Mouse (Mus musculus): ENCODE data around the gene Gtpbp1. TPM values are rescaled to one million over a fixed set of nuclear protein-coding genes. Genes with fewer than 3 reads are reported as not detected.

Gtpbp1 gene
- polyA plus RNA-seq, 1 experiment from 2014 or later = 44.0 TPM

DNA sequence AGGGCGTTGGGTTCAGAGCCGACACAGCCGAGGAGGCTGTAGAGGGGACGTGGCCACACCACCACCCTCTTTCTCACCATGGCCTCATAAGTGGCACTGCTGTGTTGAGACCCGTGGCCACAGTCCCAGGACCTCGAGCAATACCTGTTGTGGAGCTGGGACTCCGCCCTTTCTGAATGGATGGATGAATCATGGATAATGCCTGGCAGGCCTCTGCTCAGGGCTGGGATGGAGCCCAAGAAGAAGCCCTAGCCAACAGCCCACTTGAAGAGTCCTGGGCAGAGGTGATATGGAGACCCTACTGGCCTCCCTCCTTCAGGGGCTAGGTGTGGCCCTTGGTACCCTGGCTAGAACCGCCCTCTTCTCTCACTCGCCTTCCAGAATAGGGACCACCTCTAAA is 72.4 kb downstream of the Gtpbp1 start:
- H3K4me1 ChIP-seq = peaks cover 27% of the 10 kb centered on the region
- no peaks in the 10 kb centered on the region for H3K9me3 ChIP-seq (replicated peaks)
- 92% methylated on average over 9 of the region's 9 CpGs for WGBS
- no peak overlapping the region for H3K9ac ChIP-seq (replicated peaks)
- H3K4me2 ChIP-seq = no peak overlapping the region
- H3K36me3 ChIP-seq = peaks cover 25% of the 10 kb centered on the region
- no peaks in the 10 kb centered on the region for H3K27me3 ChIP-seq (replicated peaks)
- no peak overlapping the region for H3K27ac ChIP-seq (replicated peaks)
- no peak overlapping the region for H3K4me3 ChIP-seq (replicated peaks)
- no peak for ATAC-seq (ENCODE audit: low FRiP score)

GRCm38 (mm10) chr15:79763601-79764246 is 73.1 kb downstream of the Gtpbp1 start:
- H3K4me2 ChIP-seq = no peak overlapping the region
- H3K4me1 ChIP-seq = peaks cover 32% of the 10 kb centered on the region
- no peak overlapping the region for H3K9ac ChIP-seq (replicated peaks)
- ATAC-seq (ENCODE audit: low FRiP score) = no peak
- H3K27me3 ChIP-seq (replicated peaks) = no peaks in the 10 kb centered on the region
- peaks cover 22% of the 10 kb centered on the region for H3K36me3 ChIP-seq
- no peaks in the 10 kb centered on the region for H3K9me3 ChIP-seq (replicated peaks)
- no peak overlapping the region for H3K27ac ChIP-seq (replicated peaks)
- no peak overlapping the region for H3K4me3 ChIP-seq (replicated peaks)
- WGBS = 89% methylated on average over 7 of the region's 7 CpGs

DNA sequence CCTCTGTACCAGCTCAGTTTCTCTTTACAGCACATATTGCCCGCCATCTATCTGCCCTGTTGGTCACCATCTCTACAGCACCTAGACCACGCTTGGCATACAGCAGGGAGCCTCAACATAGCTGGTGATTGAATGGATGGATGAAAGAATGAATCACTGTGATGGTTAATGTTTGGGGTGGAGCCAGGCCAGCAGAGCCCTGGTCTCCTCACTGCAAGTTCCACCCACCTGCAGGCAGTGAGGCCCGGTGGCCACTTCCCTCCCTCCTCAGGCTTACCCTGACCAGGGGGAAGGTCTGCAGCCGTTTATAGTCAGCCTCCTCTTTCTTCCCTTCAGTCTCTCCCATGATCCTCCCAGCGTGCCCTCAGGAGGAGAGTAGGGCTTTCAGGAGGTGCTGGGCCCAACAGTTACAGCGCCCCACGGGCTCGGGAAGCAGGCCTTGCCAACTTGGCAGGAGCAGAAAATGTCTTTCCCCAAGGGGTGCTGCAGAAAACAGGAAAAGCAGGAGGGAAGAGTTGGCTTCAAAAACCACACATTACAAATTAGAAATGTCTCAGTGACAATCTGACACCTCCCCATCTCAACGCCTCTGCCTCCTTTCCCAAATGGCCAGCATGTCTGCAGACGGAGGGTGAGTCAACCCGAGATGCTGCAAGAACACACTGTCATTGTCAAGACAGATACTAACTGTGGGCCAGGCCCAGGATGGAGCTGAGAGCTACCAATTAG is 74.1 kb downstream of the Gtpbp1 start:
- Histone ChIP-seq H3K27me3 (replicated peaks) (no peaks in the 10 kb centered on the region), H3K4me3 (replicated peaks) (no peak overlapping the region), H3K4me1 (peaks cover 37% of the 10 kb centered on the region), H3K9ac (replicated peaks) (no peak overlapping the region), H3K9me3 (replicated peaks) (no peaks in the 10 kb centered on the region), H3K27ac (replicated peaks) (no peak overlapping the region), H3K4me2 (no peak overlapping the region), H3K36me3 (peaks cover 22% of the 10 kb centered on the region)
- WGBS = 79% methylated on average over 11 of the region's 11 CpGs
- ATAC-seq (ENCODE audit: low FRiP score) = no peak

DNA sequence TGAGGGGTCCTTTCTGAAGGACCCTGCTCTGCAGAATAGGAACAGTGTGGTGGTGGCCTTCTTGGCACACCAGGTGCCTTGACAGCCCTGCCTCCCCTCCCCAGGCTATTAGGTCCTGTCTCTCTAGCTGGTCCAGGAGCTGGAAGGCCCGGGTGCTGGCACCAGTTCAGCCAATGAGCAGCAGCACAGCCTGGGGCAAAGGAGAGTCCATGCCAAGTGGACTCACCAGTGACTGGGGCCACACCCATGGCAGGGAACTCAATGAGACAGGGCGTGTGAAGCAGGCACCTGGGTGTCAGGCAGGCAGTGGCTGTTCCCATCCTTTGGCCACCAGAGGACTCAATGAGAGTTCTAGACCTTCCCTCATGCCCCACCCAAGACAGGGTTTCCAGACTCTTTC is 74.7 kb downstream of the Gtpbp1 start:
- Histone ChIP-seq H3K9ac (replicated peaks) (no peak overlapping the region), H3K27ac (replicated peaks) (no peak overlapping the region), H3K4me3 (replicated peaks) (no peak overlapping the region), H3K4me2 (no peak overlapping the region), H3K27me3 (replicated peaks) (no peaks in the 10 kb centered on the region), H3K36me3 (peaks cover 22% of the 10 kb centered on the region), H3K9me3 (replicated peaks) (no peaks in the 10 kb centered on the region), H3K4me1 (peaks cover 41% of the 10 kb centered on the region)
- no peak for ATAC-seq (ENCODE audit: low FRiP score)
- 80% methylated on average over 2 of the region's 2 CpGs for WGBS

GRCm38 (mm10) chr15:79766168-79766567 is 75.5 kb downstream of the Gtpbp1 start:
- Histone ChIP-seq H3K27ac (replicated peaks) (no peak overlapping the region), H3K9me3 (replicated peaks) (no peaks in the 10 kb centered on the region), H3K4me2 (no peak overlapping the region), H3K9ac (replicated peaks) (no peak overlapping the region), H3K4me3 (replicated peaks) (no peak overlapping the region), H3K4me1 (peaks cover 49% of the 10 kb centered on the region), H3K27me3 (replicated peaks) (no peaks in the 10 kb centered on the region), H3K36me3 (peaks cover 22% of the 10 kb centered on the region)
- no peak for ATAC-seq (ENCODE audit: low FRiP score)
- WGBS = 63% methylated on average over 10 of the region's 10 CpGs

- Histone ChIP-seq H3K27me3 (replicated peaks) (no peaks in the 10 kb centered on the region), H3K9ac (replicated peaks) (no peak overlapping the region), H3K36me3 (peaks cover 19% of the 10 kb centered on the region), H3K4me2 (no peak overlapping the region), H3K27ac (replicated peaks) (no peak overlapping the region), H3K9me3 (replicated peaks) (no peaks in the 10 kb centered on the region), H3K4me1 (peaks cover 53% of the 10 kb centered on the region), H3K4me3 (replicated peaks) (no peak overlapping the region)
- no peak for ATAC-seq (ENCODE audit: low FRiP score)
- WGBS = 86% methylated on average over 10 of the region's 10 CpGs
These were observed 76.0 kb downstream of the Gtpbp1 start for GRCm38 (mm10) chr15:79766586-79767071.

- 71% methylated on average over 16 of the region's 16 CpGs for WGBS
- Histone ChIP-seq H3K36me3 (peaks cover 12% of the 10 kb centered on the region), H3K4me3 (replicated peaks) (no peak overlapping the region), H3K27me3 (replicated peaks) (no peaks in the 10 kb centered on the region), H3K9ac (replicated peaks) (no peak overlapping the region), H3K9me3 (replicated peaks) (no peaks in the 10 kb centered on the region), H3K4me2 (no peak overlapping the region), H3K4me1 (peaks cover 57% of the 10 kb centered on the region), H3K27ac (replicated peaks) (no peak overlapping the region)
- ATAC-seq (ENCODE audit: low FRiP score) = no peak
These were observed 76.8 kb downstream of the Gtpbp1 start for GRCm38 (mm10) chr15:79767327-79767961.

GRCm38 (mm10) chr15:79768302-79768701 is 77.7 kb downstream of the Gtpbp1 start:
- H3K9me3 ChIP-seq (replicated peaks) = no peaks in the 10 kb centered on the region
- H3K4me2 ChIP-seq = no peak overlapping the region
- H3K27ac ChIP-seq (replicated peaks) = no peak overlapping the region
- H3K4me3 ChIP-seq (replicated peaks) = no peak overlapping the region
- no peaks in the 10 kb centered on the region for H3K27me3 ChIP-seq (replicated peaks)
- peaks cover 4% of the 10 kb centered on the region for H3K36me3 ChIP-seq
- no peak for ATAC-seq (ENCODE audit: low FRiP score)
- H3K4me1 ChIP-seq = peaks cover 62% of the 10 kb centered on the region
- WGBS = 63% methylated on average over 6 of the region's 6 CpGs
- H3K9ac ChIP-seq (replicated peaks) = no peak overlapping the region

- Histone ChIP-seq H3K4me1 (peaks cover 72% of the 10 kb centered on the region), H3K27me3 (replicated peaks) (no peaks in the 10 kb centered on the region), H3K27ac (replicated peaks) (peak overlapping the region; percentile 23; the same call in 1 of the 2 replicates), H3K36me3 (no peaks in the 10 kb centered on the region), H3K4me2 (peak overlapping the region; percentile 17), H3K4me3 (replicated peaks) (no peak overlapping the region), H3K9me3 (replicated peaks) (no peaks in the 10 kb centered on the region), H3K9ac (replicated peaks) (no peak overlapping the region)
- WGBS = 35% methylated on average over 21 of the region's 21 CpGs
- no peak for ATAC-seq (ENCODE audit: low FRiP score)
These were observed 80.1 kb downstream of the Gtpbp1 start for GRCm38 (mm10) chr15:79770629-79771240.
